Mouse (Mus musculus): ENCODE data around the gene Olfr484. TPM values are rescaled to one million over a fixed set of nuclear protein-coding genes. Genes with fewer than 3 reads are reported as not detected.
"Not testable (repeated sequence)": the region's sequence is repeated elsewhere in the genome, so short reads cannot be mapped to it uniquely, and the experiment has no call there.

Gene Olfr484
- not detected for total RNA-seq (2018; cell fraction: chromatin; rRNA removed)
- total RNA-seq (2018; cell fraction: cytosol; rRNA removed): not detected
- total RNA-seq (2018; cell fraction: nucleus; rRNA removed): not detected
- not detected in 3 replicates for polyA plus RNA-seq (2018)

GRCm38 (mm10) chr7:108127349-108127748, at the start of gene Olfr484:
TSS of gene Olfr484 (minus strand) at chr7:108127449.
- Histone ChIP-seq H3K79me2 (ENCODE audit: inconsistent target) (no peaks in the 10 kb centered on the region), H3K36me3 (ENCODE audit: inconsistent target) (no peaks in the 10 kb centered on the region), H3K27ac (no peak within 1 kb of the TSS), H3K4me3 (ENCODE audit: inconsistent target) (no peak within 1 kb of the TSS)

- not testable (repeated sequence) for H3K79me2 ChIP-seq (ENCODE audit: inconsistent target); H3K4me3 ChIP-seq (ENCODE audit: inconsistent target); H3K27ac ChIP-seq; H3K36me3 ChIP-seq (ENCODE audit: inconsistent target)
- WGBS (ENCODE audit: missing documents): 100% methylated on average over 1 of the region's 1 CpGs
Measured at GRCm38 (mm10) chr7:108172642-108173041, 45.4 kb upstream of the Olfr484 start, which contains the start of gene Olfr486. TSS of gene Olfr486 (minus strand) at chr7:108172742.

DNA sequence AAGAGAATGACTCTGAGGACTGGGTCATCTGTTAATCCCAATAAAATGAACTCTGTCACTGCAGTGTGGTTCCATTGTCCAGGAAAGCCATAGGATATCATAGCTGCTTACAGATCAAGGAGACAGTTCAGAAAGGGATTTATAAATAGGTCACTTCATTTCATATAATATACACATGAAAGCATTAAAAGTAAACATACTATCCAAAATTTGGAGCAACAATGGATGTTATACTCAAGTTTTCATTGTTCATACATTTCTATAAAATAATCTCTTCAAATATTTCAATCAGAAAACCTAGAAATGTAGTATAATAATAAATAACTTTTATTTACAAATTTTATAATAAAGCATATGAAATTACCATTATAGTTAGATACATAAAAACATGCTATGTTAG, 32.5 kb upstream of the Olfr484 start, which contains the start of gene Olfr485:
TSS of gene Olfr485 (minus strand) at position 101 of the 400 bp plus-strand sequence.
- H3K27ac ChIP-seq: no peak within 1 kb of the TSS
- no peaks in the 10 kb centered on the region for H3K36me3 ChIP-seq (ENCODE audit: inconsistent target)
- no peak within 1 kb of the TSS for H3K4me3 ChIP-seq (ENCODE audit: inconsistent target)
- H3K79me2 ChIP-seq (ENCODE audit: inconsistent target): no peaks in the 10 kb centered on the region

GRCm38 (mm10) chr7:108121416-108121815, 5.8 kb downstream of the Olfr484 start:
- no peaks in the 10 kb centered on the region for H3K79me2 ChIP-seq (ENCODE audit: inconsistent target)
- H3K27ac ChIP-seq: no peak overlapping the region
- H3K36me3 ChIP-seq (ENCODE audit: inconsistent target): no peaks in the 10 kb centered on the region
- no peak overlapping the region for H3K4me3 ChIP-seq (ENCODE audit: inconsistent target)
- WGBS (ENCODE audit: missing documents): 67% methylated on average over 1 of the region's 1 CpGs

GRCm38 (mm10) chr7:108120681-108121080, 6.6 kb downstream of the Olfr484 start:
- Histone ChIP-seq H3K4me3 (ENCODE audit: inconsistent target) (no peak overlapping the region), H3K79me2 (ENCODE audit: inconsistent target) (no peaks in the 10 kb centered on the region), H3K36me3 (ENCODE audit: inconsistent target) (no peaks in the 10 kb centered on the region), H3K27ac (no peak overlapping the region)
- WGBS (ENCODE audit: missing documents): 0% methylated on average over 1 of the region's 1 CpGs

DNA sequence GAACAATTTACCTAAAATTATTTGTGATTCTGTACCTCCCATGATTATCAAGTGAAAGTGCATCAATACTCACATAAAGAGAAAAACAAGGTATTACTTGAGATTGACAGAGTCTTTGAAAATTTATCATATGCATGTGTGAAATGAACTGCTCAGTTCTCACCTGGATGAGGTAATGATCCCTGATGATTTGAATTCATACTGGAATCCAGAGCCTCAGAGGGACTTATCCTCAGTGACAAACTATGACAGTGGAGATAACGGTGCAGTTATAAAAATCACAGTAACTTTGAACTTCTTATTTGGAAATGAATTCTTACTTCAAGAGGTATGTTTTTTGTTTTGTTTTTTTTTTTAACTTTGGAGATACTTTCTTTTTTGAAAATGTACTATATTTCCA, 26.7 kb downstream of the Olfr484 start, which contains the start of gene Olfr483:
TSS of gene Olfr483 (plus strand) at position 301 of the 400 bp plus-strand sequence.
- Histone ChIP-seq H3K79me2 (ENCODE audit: inconsistent target) (no peaks in the 10 kb centered on the region), H3K27ac (no peak within 1 kb of the TSS), H3K36me3 (ENCODE audit: inconsistent target) (no peaks in the 10 kb centered on the region), H3K4me3 (ENCODE audit: inconsistent target) (no peak within 1 kb of the TSS)
- WGBS (ENCODE audit: missing documents): 100% methylated on average over 1 of the region's 1 CpGs

- WGBS (ENCODE audit: missing documents): 77% methylated on average over 1 of the region's 1 CpGs
- no peak within 1 kb of the TSS for H3K4me3 ChIP-seq (ENCODE audit: inconsistent target)
- H3K27ac ChIP-seq: no peak within 1 kb of the TSS
- H3K79me2 ChIP-seq (ENCODE audit: inconsistent target): no peaks in the 10 kb centered on the region
- no peaks in the 10 kb centered on the region for H3K36me3 ChIP-seq (ENCODE audit: inconsistent target)
Measured at GRCm38 (mm10) chr7:108097486-108097885, 29.8 kb downstream of the Olfr484 start, which contains the start of gene Olfr482. TSS of gene Olfr482 (minus strand) at chr7:108097586.

- Histone ChIP-seq H3K4me3 (ENCODE audit: inconsistent target) (no peak within 1 kb of the TSS), H3K36me3 (ENCODE audit: inconsistent target) (no peaks in the 10 kb centered on the region), H3K79me2 (ENCODE audit: inconsistent target) (no peaks in the 10 kb centered on the region), H3K27ac (no peak within 1 kb of the TSS)
Measured at GRCm38 (mm10) chr7:108079555-108079954, 47.7 kb downstream of the Olfr484 start, which contains the start of gene Olfr481. TSS of gene Olfr481 (plus strand) at chr7:108079855.

Other genes starting within 250 kb of the Olfr484 start
- gene Olfr472, start 229.5 kb downstream of the Olfr484 start, polyA plus RNA-seq (2018): not detected in 3 replicates
- gene Olfr473, start 197.0 kb downstream of the Olfr484 start, polyA plus RNA-seq (2018): not detected in 3 replicates
- gene Olfr474, start 172.8 kb downstream of the Olfr484 start, polyA plus RNA-seq (2018): not detected in 3 replicates
- not detected in 3 replicates for gene Olfr476, start 162.6 kb downstream of the Olfr484 start, polyA plus RNA-seq (2018)
- gene Olfr477, start 140.8 kb downstream of the Olfr484 start, polyA plus RNA-seq (2018): not detected in 3 replicates
- gene Olfr478, start 93.5 kb downstream of the Olfr484 start, polyA plus RNA-seq (2018): not detected in 3 replicates
- not detected in 3 replicates for gene Olfr479, start 76.8 kb downstream of the Olfr484 start, polyA plus RNA-seq (2018)
- not detected in 3 replicates for gene Olfr480, start 60.1 kb downstream of the Olfr484 start, polyA plus RNA-seq (2018)
- not detected in 3 replicates for gene Olfr481, start 47.6 kb downstream of the Olfr484 start, polyA plus RNA-seq (2018)
- gene Olfr482, start 29.9 kb downstream of the Olfr484 start, polyA plus RNA-seq (2018): 0.11 TPM in 1 of 3 replicates, not detected in the others
- gene Olfr483, start 26.6 kb downstream of the Olfr484 start, polyA plus RNA-seq (2018): not detected in 3 replicates
- gene Olfr485, start 32.4 kb upstream of the Olfr484 start, polyA plus RNA-seq (2018): not detected in 3 replicates
- not detected in 3 replicates for gene Olfr486, start 45.3 kb upstream of the Olfr484 start, polyA plus RNA-seq (2018)
- gene Olfr487, start 87.2 kb upstream of the Olfr484 start, polyA plus RNA-seq (2018): not detected in 3 replicates
- gene Olfr488, start 130.9 kb upstream of the Olfr484 start, polyA plus RNA-seq (2018): not detected in 3 replicates
- gene Olfr490, start 161.5 kb upstream of the Olfr484 start, polyA plus RNA-seq (2018): not detected in 3 replicates
- not detected in 3 replicates for gene Olfr491, start 186.0 kb upstream of the Olfr484 start, polyA plus RNA-seq (2018)
- gene Olfr492, start 196.2 kb upstream of the Olfr484 start, polyA plus RNA-seq (2018): not detected in 3 replicates
- gene Olfr493, start 219.5 kb upstream of the Olfr484 start, polyA plus RNA-seq (2018): not detected in 3 replicates
- gene Olfr494, start 237.9 kb upstream of the Olfr484 start, polyA plus RNA-seq (2018): not detected in 3 replicates

All from macrophage (primary cell).